Mouse (Mus musculus) C2C12 (cell line): ENCODE results near the gene Itm2a.

ENCODE experiments used
- MAX ChIP-seq: IDR thresholded peaks from one replicate; pipeline ENCODE4 v1.6.1; 2011; ENCODE audit warnings: mild to moderate bottlenecking, control low read depth
- MYOD1 ChIP-seq: IDR thresholded peaks from one replicate; pipeline ENCODE4 v1.6.1; 2011; ENCODE audit warnings: low read depth; ENCODE audit not compliant: control insufficient read depth, insufficient read length

- TF ChIP-seq MAX (no peak), MYOD1 (no peak)
Measured at GRCm38 (mm10) chrX:107393256-107393655, 9.9 kb downstream of the Itm2a start.
